16 mouse cellular contexts compared by ENCODE assay signal in genomic region chr4:100714240-100714639, GRCm38 (mm10).
"Had no signal": no experiment of that assay in that cellular context is flagged by ENCODE, and none has a peak within 500 bp of the region (broad histone marks: within the 10 kb centered on the region; RNA-seq: fewer than 3 reads in every experiment).

No protein-coding gene starts in this region.

- H3K4me1 ChIP-seq: liver, embryonic 13.5 days; liver, embryonic 15.5 days; megakaryocyte, embryonic 14.5 days; midbrain, embryonic 13.5 days; midbrain, embryonic 15.5 days; neural tube, embryonic 12.5 days; stomach, embryonic 15.5 days had no signal

- ATAC-seq: liver, postnatal 0 days; midbrain, embryonic 13.5 days; midbrain, embryonic 15.5 days had no signal

- H3K27ac ChIP-seq: liver, embryonic 13.5 days; liver, embryonic 15.5 days; macrophage; midbrain, embryonic 13.5 days; midbrain, embryonic 15.5 days; neural tube, embryonic 12.5 days; stomach, embryonic 15.5 days; stomach, postnatal 0 days had no signal

- H3K4me3 ChIP-seq: liver, embryonic 13.5 days; liver, embryonic 15.5 days; megakaryocyte, embryonic 14.5 days; midbrain, embryonic 13.5 days; midbrain, embryonic 15.5 days; neural tube, embryonic 12.5 days; stomach, embryonic 15.5 days had no signal

- H3K36me3 ChIP-seq: liver, embryonic 13.5 days; liver, embryonic 15.5 days; midbrain, embryonic 13.5 days; midbrain, embryonic 15.5 days; neural tube, embryonic 12.5 days; stomach, embryonic 15.5 days had no signal

- H3K27me3 ChIP-seq: liver, embryonic 13.5 days; liver, embryonic 15.5 days; megakaryocyte, embryonic 14.5 days; midbrain, embryonic 13.5 days; midbrain, embryonic 15.5 days; neural tube, embryonic 12.5 days; stomach, embryonic 15.5 days had no signal

- H3K9me3 ChIP-seq: liver, embryonic 13.5 days; liver, embryonic 15.5 days; midbrain, embryonic 13.5 days; midbrain, embryonic 15.5 days; neural tube, embryonic 12.5 days; stomach, embryonic 15.5 days had no signal

- H3K9ac ChIP-seq: liver, embryonic 13.5 days; liver, embryonic 15.5 days; liver, postnatal 0 days; midbrain, embryonic 13.5 days; midbrain, embryonic 15.5 days; neural tube, embryonic 12.5 days; stomach, embryonic 15.5 days had no signal

- DNase-seq: liver, embryonic 13.5 days; liver, postnatal 0 days; right cerebral cortex, postnatal 14 days; thymus, adult 2 months; thymus, postnatal 25 days; thymus, postnatal 4 days had no signal

- H3K4me2 ChIP-seq: liver, embryonic 11.5 days; liver, embryonic 13.5 days; liver, embryonic 15.5 days; midbrain, embryonic 11.5 days; midbrain, embryonic 13.5 days; midbrain, embryonic 15.5 days; neural tube, embryonic 12.5 days; stomach, embryonic 15.5 days had no signal
